Mouse (Mus musculus): ENCODE measurements around the gene Nudcd3. TPM values are rescaled to one million over a fixed set of nuclear protein-coding genes. Genes with fewer than 3 reads are reported as not detected.
A peak's percentile ranks its signal among the peaks of the same experiment; 100 is the strongest.

Nudcd3 gene
- 30.1 and 30.4 TPM in 2 replicates for polyA plus RNA-seq (2014; fragmentation: Nextera tagmentation; extraction: Ambion mirVana)

- H3K4me1 ChIP-seq (ENCODE audit: control insufficient read depth in 2 of 2, insufficient read depth in 2 of 2, low read length in 2 of 2) = peaks cover 2 to 21% of the 10 kb centered on the region in 2 experiments
- peak; percentile 89 for ATAC-seq (ENCODE audit: insufficient number of reproducible peaks, insufficient read depth, low FRiP score, low read depth)
- no peaks in the 10 kb centered on the region for H3K36me3 ChIP-seq (ENCODE audit: control insufficient read depth, insufficient read depth, low read length)
- H3K27ac ChIP-seq (replicated peaks in 1 of 2; ENCODE audit: control insufficient read depth in 1 of 2, insufficient read depth in 1 of 2, low read depth in 2 of 2, low read length in 2 of 2) = peak within 1 kb of the TSS; percentile 95 to 97
- peak within 1 kb of the TSS; percentile 76 for H3K4me2 ChIP-seq (ENCODE audit: low read length)
- H3K9ac ChIP-seq (ENCODE audit: low read length) = peak within 1 kb of the TSS; percentile 88
- H3K4me3 ChIP-seq (ENCODE audit: control insufficient read depth in 1 of 2, insufficient read depth in 1 of 2, low read depth in 1 of 2, low read length in 2 of 2) = peak within 1 kb of the TSS; percentile 83 to 86
- under 1% methylated on average over 39 of the region's 39 CpGs for WGBS
- no peaks in the 10 kb centered on the region for H3K9me3 ChIP-seq (ENCODE audit: control insufficient read depth, low read length)
- no peaks in the 10 kb centered on the region for H3K27me3 ChIP-seq (ENCODE audit: control insufficient read depth, insufficient read depth, low read length)
Observed at GRCm38 (mm10) chr11:6200087-6200569, at the start of gene Nudcd3. Nudcd3 (minus strand) TSS chr11:6200415.

- Histone ChIP-seq H3K27ac (replicated peaks in 1 of 2; ENCODE audit: control insufficient read depth in 1 of 2, insufficient read depth in 1 of 2, low read depth in 2 of 2, low read length in 2 of 2) (no peak overlapping the region), H3K9me3 (ENCODE audit: control insufficient read depth, low read length) (no peaks in the 10 kb centered on the region), H3K36me3 (ENCODE audit: control insufficient read depth, insufficient read depth, low read length) (no peaks in the 10 kb centered on the region), H3K4me3 (ENCODE audit: control insufficient read depth in 1 of 2, insufficient read depth in 1 of 2, low read depth in 1 of 2, low read length in 2 of 2) (no peak overlapping the region), H3K9ac (ENCODE audit: low read length) (no peak overlapping the region), H3K27me3 (ENCODE audit: control insufficient read depth, insufficient read depth, low read length) (no peaks in the 10 kb centered on the region), H3K4me2 (ENCODE audit: low read length) (no peak overlapping the region), H3K4me1 (ENCODE audit: control insufficient read depth in 2 of 2, insufficient read depth in 2 of 2, low read length in 2 of 2) (no peaks in the 10 kb centered on the region)
- ATAC-seq (ENCODE audit: insufficient number of reproducible peaks, insufficient read depth, low FRiP score, low read depth) = no peak
- 34% methylated on average over 19 of the region's 19 CpGs for WGBS
Observed at GRCm38 (mm10) chr11:6244707-6245106, 44.5 kb upstream of the Nudcd3 start.

- H3K27ac ChIP-seq (replicated peaks in 1 of 2; ENCODE audit: control insufficient read depth in 1 of 2, insufficient read depth in 1 of 2, low read depth in 2 of 2, low read length in 2 of 2) = no peak overlapping the region
- H3K4me3 ChIP-seq (ENCODE audit: control insufficient read depth in 1 of 2, insufficient read depth in 1 of 2, low read depth in 1 of 2, low read length in 2 of 2) = no peak overlapping the region
- no peak overlapping the region for H3K9ac ChIP-seq (ENCODE audit: low read length)
- no peaks in the 10 kb centered on the region for H3K4me1 ChIP-seq (ENCODE audit: control insufficient read depth in 2 of 2, insufficient read depth in 2 of 2, low read length in 2 of 2)
- ATAC-seq (ENCODE audit: insufficient number of reproducible peaks, insufficient read depth, low FRiP score, low read depth) = no peak
- H3K36me3 ChIP-seq (ENCODE audit: control insufficient read depth, insufficient read depth, low read length) = no peaks in the 10 kb centered on the region
- peaks cover 14% of the 10 kb centered on the region; the same call in 1 of the 2 replicates for H3K9me3 ChIP-seq (ENCODE audit: control insufficient read depth, low read length)
- 85% methylated on average over 4 of the region's 4 CpGs for WGBS
- H3K4me2 ChIP-seq (ENCODE audit: low read length) = no peak overlapping the region
- no peaks in the 10 kb centered on the region for H3K27me3 ChIP-seq (ENCODE audit: control insufficient read depth, insufficient read depth, low read length)
Observed at GRCm38 (mm10) chr11:6233025-6233424, 32.8 kb upstream of the Nudcd3 start.

GRCm38 (mm10) chr11:6230012-6230411, 29.8 kb upstream of the Nudcd3 start, which contains the start of gene Npc1l1:
Npc1l1 (minus strand) TSS chr11:6230143.
- no peak for ATAC-seq (ENCODE audit: insufficient number of reproducible peaks, insufficient read depth, low FRiP score, low read depth)
- Histone ChIP-seq H3K9me3 (ENCODE audit: control insufficient read depth, low read length) (0 out of 2 replicates have a peak, but pooled peaks cover 6% of the 10 kb centered on the region), H3K9ac (ENCODE audit: low read length) (no peak within 1 kb of the TSS), H3K4me2 (ENCODE audit: low read length) (no peak within 1 kb of the TSS), H3K27me3 (ENCODE audit: control insufficient read depth, insufficient read depth, low read length) (no peaks in the 10 kb centered on the region), H3K4me1 (ENCODE audit: control insufficient read depth in 2 of 2, insufficient read depth in 2 of 2, low read length in 2 of 2) (no peaks in the 10 kb centered on the region), H3K4me3 (ENCODE audit: control insufficient read depth in 1 of 2, insufficient read depth in 1 of 2, low read depth in 1 of 2, low read length in 2 of 2) (no peak within 1 kb of the TSS), H3K27ac (replicated peaks in 1 of 2; ENCODE audit: control insufficient read depth in 1 of 2, insufficient read depth in 1 of 2, low read depth in 2 of 2, low read length in 2 of 2) (no peak within 1 kb of the TSS), H3K36me3 (ENCODE audit: control insufficient read depth, insufficient read depth, low read length) (no peaks in the 10 kb centered on the region)
- 72% methylated on average over 7 of the region's 7 CpGs for WGBS

GRCm38 (mm10) chr11:6224541-6225229, 24.5 kb upstream of the Nudcd3 start:
- Histone ChIP-seq H3K36me3 (ENCODE audit: control insufficient read depth, insufficient read depth, low read length) (no peaks in the 10 kb centered on the region), H3K4me3 (ENCODE audit: control insufficient read depth in 1 of 2, insufficient read depth in 1 of 2, low read depth in 1 of 2, low read length in 2 of 2) (no peak overlapping the region), H3K27ac (replicated peaks in 1 of 2; ENCODE audit: control insufficient read depth in 1 of 2, insufficient read depth in 1 of 2, low read depth in 2 of 2, low read length in 2 of 2) (no peak overlapping the region), H3K9ac (ENCODE audit: low read length) (no peak overlapping the region), H3K9me3 (ENCODE audit: control insufficient read depth, low read length) (no peaks in the 10 kb centered on the region), H3K4me2 (ENCODE audit: low read length) (no peak overlapping the region), H3K27me3 (ENCODE audit: control insufficient read depth, insufficient read depth, low read length) (peaks cover 6% of the 10 kb centered on the region), H3K4me1 (ENCODE audit: control insufficient read depth in 2 of 2, insufficient read depth in 2 of 2, low read length in 2 of 2) (no peaks in the 10 kb centered on the region)
- 67% methylated on average over 14 of the region's 14 CpGs for WGBS
- ATAC-seq (ENCODE audit: insufficient number of reproducible peaks, insufficient read depth, low FRiP score, low read depth) = no peak

- ATAC-seq (ENCODE audit: insufficient number of reproducible peaks, insufficient read depth, low FRiP score, low read depth) = no peak
- Histone ChIP-seq H3K4me1 (ENCODE audit: control insufficient read depth in 2 of 2, insufficient read depth in 2 of 2, low read length in 2 of 2) (no peaks in the 10 kb centered on the region), H3K36me3 (ENCODE audit: control insufficient read depth, insufficient read depth, low read length) (no peaks in the 10 kb centered on the region), H3K9ac (ENCODE audit: low read length) (no peak overlapping the region), H3K27ac (replicated peaks in 1 of 2; ENCODE audit: control insufficient read depth in 1 of 2, insufficient read depth in 1 of 2, low read depth in 2 of 2, low read length in 2 of 2) (no peak overlapping the region), H3K27me3 (ENCODE audit: control insufficient read depth, insufficient read depth, low read length) (peaks cover 9% of the 10 kb centered on the region), H3K4me2 (ENCODE audit: low read length) (no peak overlapping the region), H3K9me3 (ENCODE audit: control insufficient read depth, low read length) (no peaks in the 10 kb centered on the region), H3K4me3 (ENCODE audit: control insufficient read depth in 1 of 2, insufficient read depth in 1 of 2, low read depth in 1 of 2, low read length in 2 of 2) (no peak overlapping the region)
- 93% methylated on average over 10 of the region's 10 CpGs for WGBS
Observed at GRCm38 (mm10) chr11:6222187-6222586, 22.0 kb upstream of the Nudcd3 start.

- Histone ChIP-seq H3K4me3 (ENCODE audit: control insufficient read depth in 1 of 2, insufficient read depth in 1 of 2, low read depth in 1 of 2, low read length in 2 of 2) (no peak overlapping the region), H3K9ac (ENCODE audit: low read length) (no peak overlapping the region), H3K36me3 (ENCODE audit: control insufficient read depth, insufficient read depth, low read length) (no peaks in the 10 kb centered on the region), H3K27me3 (ENCODE audit: control insufficient read depth, insufficient read depth, low read length) (peaks cover 9% of the 10 kb centered on the region), H3K27ac (replicated peaks in 1 of 2; ENCODE audit: control insufficient read depth in 1 of 2, insufficient read depth in 1 of 2, low read depth in 2 of 2, low read length in 2 of 2) (no peak overlapping the region), H3K4me2 (ENCODE audit: low read length) (no peak overlapping the region), H3K9me3 (ENCODE audit: control insufficient read depth, low read length) (no peaks in the 10 kb centered on the region), H3K4me1 (ENCODE audit: control insufficient read depth in 2 of 2, insufficient read depth in 2 of 2, low read length in 2 of 2) (0 out of 4 replicates have a peak, but pooled peaks cover 0 to 3% of the 10 kb centered on the region in 2 experiments)
- no peak for ATAC-seq (ENCODE audit: insufficient number of reproducible peaks, insufficient read depth, low FRiP score, low read depth)
- 84% methylated on average over 6 of the region's 6 CpGs for WGBS
Observed at GRCm38 (mm10) chr11:6219967-6220366, 19.8 kb upstream of the Nudcd3 start.

Measured in heart, embryonic 14.5 days (tissue).